8 mouse cellular contexts compared by ENCODE assay signal in genomic region chr14:25767725-25768203, GRCm38 (mm10). TPM values are rescaled to one million over a fixed set of nuclear protein-coding genes. Genes with fewer than 3 reads are reported as not detected.
DNase-seq lines count a peak whose midpoint lies in the region; ATAC-seq lines count a peak whose summit lies in the region.

No protein-coding gene starts in this region.

- peak overlapping the region; percentile 82 for H3K4me3 ChIP-seq in embryonic facial prominence, embryonic 12.5 days
- peak overlapping the region; percentile 62 for H3K4me3 ChIP-seq in hindbrain, embryonic 15.5 days
- peak overlapping the region; percentile 67 for H3K4me3 ChIP-seq in liver, embryonic 12.5 days
- peak overlapping the region; percentile 61 for H3K4me3 ChIP-seq in neural tube, embryonic 15.5 days (replicated peaks)

- ATAC-seq in embryonic facial prominence, embryonic 12.5 days (ENCODE audit: insufficient number of reproducible peaks, insufficient read depth, low FRiP score, low TSS enrichment), result no peak
- ATAC-seq in hindbrain, embryonic 15.5 days (ENCODE audit: low FRiP score, low read depth), result no peak
- ATAC-seq in liver, embryonic 12.5 days, result no peak
- ATAC-seq in neural tube, embryonic 15.5 days (ENCODE audit: low FRiP score), result no peak
- no peak for ATAC-seq in erythroid progenitor cell, adult 5-6 weeks (replicated peaks; ENCODE audit: low FRiP score, poor library complexity, severe bottlenecking)

- no peaks in the 10 kb centered on the region for H3K27me3 ChIP-seq in embryonic facial prominence, embryonic 12.5 days
- no peaks in the 10 kb centered on the region; the same call in 1 of the 2 replicates for H3K27me3 ChIP-seq in hindbrain, embryonic 15.5 days
- peaks cover 71% of the 10 kb centered on the region for H3K27me3 ChIP-seq in liver, embryonic 12.5 days (replicated peaks)
- H3K27me3 ChIP-seq in neural tube, embryonic 15.5 days (replicated peaks), result peaks cover 11% of the 10 kb centered on the region; the same call in 1 of the 2 replicates

- WGBS in embryonic facial prominence, embryonic 12.5 days, result 7% methylated on average over 6 of the region's 6 CpGs
- WGBS in hindbrain, embryonic 15.5 days, result 15% methylated on average over 6 of the region's 6 CpGs
- WGBS in liver, embryonic 12.5 days (ENCODE audit: insufficient replicate concordance), result 11% methylated on average over 6 of the region's 6 CpGs
- 14% methylated on average over 6 of the region's 6 CpGs for WGBS in neural tube, embryonic 15.5 days

- intact Hi-C loops in gastrocnemius, postnatal 14 days (cut with DNase I; ENCODE audit: low total_unique reads), result no loop called here

- no peaks in the 10 kb centered on the region for H3K9me3 ChIP-seq in embryonic facial prominence, embryonic 12.5 days
- no peaks in the 10 kb centered on the region for H3K9me3 ChIP-seq in hindbrain, embryonic 15.5 days
- H3K9me3 ChIP-seq in liver, embryonic 12.5 days (replicated peaks), result no peaks in the 10 kb centered on the region
- H3K9me3 ChIP-seq in neural tube, embryonic 15.5 days (replicated peaks), result no peaks in the 10 kb centered on the region

- peaks cover 47% of the 10 kb centered on the region for H3K4me1 ChIP-seq in embryonic facial prominence, embryonic 12.5 days
- H3K4me1 ChIP-seq in hindbrain, embryonic 15.5 days (replicated peaks), result peaks cover 41% of the 10 kb centered on the region
- peaks cover 47% of the 10 kb centered on the region for H3K4me1 ChIP-seq in liver, embryonic 12.5 days
- H3K4me1 ChIP-seq in neural tube, embryonic 15.5 days, result peaks cover 49% of the 10 kb centered on the region

- H3K27ac ChIP-seq in embryonic facial prominence, embryonic 12.5 days, result peak overlapping the region; percentile 96
- H3K27ac ChIP-seq in hindbrain, embryonic 15.5 days (replicated peaks), result peak overlapping the region; percentile 81
- H3K27ac ChIP-seq in liver, embryonic 12.5 days, result peak overlapping the region; percentile 69
- H3K27ac ChIP-seq in neural tube, embryonic 15.5 days (replicated peaks), result peak overlapping the region; percentile 72

- peak overlapping the region; percentile 84 for H3K4me2 ChIP-seq in embryonic facial prominence, embryonic 12.5 days (replicated peaks)
- H3K4me2 ChIP-seq in hindbrain, embryonic 15.5 days, result peak overlapping the region; percentile 98
- H3K4me2 ChIP-seq in liver, embryonic 12.5 days, result peak overlapping the region; percentile 91
- peak overlapping the region; percentile 90 for H3K4me2 ChIP-seq in neural tube, embryonic 15.5 days

- peak overlapping the region; percentile 94 for H3K9ac ChIP-seq in embryonic facial prominence, embryonic 12.5 days
- H3K9ac ChIP-seq in hindbrain, embryonic 15.5 days, result peak overlapping the region; percentile 53
- H3K9ac ChIP-seq in liver, embryonic 12.5 days, result peak overlapping the region; percentile 72
- peak overlapping the region; percentile 62 for H3K9ac ChIP-seq in neural tube, embryonic 15.5 days (replicated peaks)

- no peaks in the 10 kb centered on the region; the same call in 1 of the 2 replicates for H3K36me3 ChIP-seq in embryonic facial prominence, embryonic 12.5 days
- H3K36me3 ChIP-seq in hindbrain, embryonic 15.5 days, result no peaks in the 10 kb centered on the region
- H3K36me3 ChIP-seq in liver, embryonic 12.5 days, result no peaks in the 10 kb centered on the region
- no peaks in the 10 kb centered on the region for H3K36me3 ChIP-seq in neural tube, embryonic 15.5 days

- peak; percentile 48 for DNase-seq in gastrocnemius, postnatal 14 days
- DNase-seq in gastrocnemius, adult 8-10 months (ENCODE audit: low spot score in 2 of 2), result no peak
- DNase-seq in right cerebral cortex, postnatal 10 days (ENCODE audit: low spot score in 2 of 2), result no peak

RNA-seq across cellular contexts. Expression of gene Zcchc24, which starts 1.1 kb away (rescaled TPM):
- total RNA-seq in gastrocnemius, postnatal 14 days (2021), result 10 to 100 TPM; 45.2 to 45.5 TPM
- 10 to 100 TPM; 54.4 to 82.7 (median 64.0) TPM for total RNA-seq in gastrocnemius, adult 8-10 months (2022)
- polyA plus RNA-seq in embryonic facial prominence, embryonic 12.5 days (2016; fragmentation: Nextera tagmentation; extraction: Ambion mirVana), result 47.3 and 47.4 TPM in 2 replicates
- polyA plus RNA-seq in hindbrain, embryonic 15.5 days (2015; fragmentation: Nextera tagmentation; extraction: Ambion mirVana), result 15.7 and 16.1 TPM in 2 replicates
- polyA plus RNA-seq in liver, embryonic 12.5 days (2016; fragmentation: Nextera tagmentation; extraction: Ambion mirVana), result 6.9 and 7.8 TPM in 2 replicates
- 13.4 and 17.0 TPM in 2 replicates for polyA plus RNA-seq in neural tube, embryonic 15.5 days (2015; fragmentation: Nextera tagmentation; extraction: Ambion mirVana)
- 2.5 and 2.9 TPM in 2 replicates for total RNA-seq in erythroid progenitor cell, adult 5-6 weeks (2015; ENCODE audit: low replicate concordance)
- total RNA-seq in erythroid progenitor cell, adult 5-6 weeks (2017; ENCODE audit: low replicate concordance), result 0.61 and 1.3 TPM in 2 replicates
